Mouse (Mus musculus): ENCODE data around the gene Pigr. TPM values are rescaled to one million over a fixed set of nuclear protein-coding genes. Genes with fewer than 3 reads are reported as not detected.

The Pigr gene
- polyA plus RNA-seq, 1 experiment = 0.01 TPM

DNA sequence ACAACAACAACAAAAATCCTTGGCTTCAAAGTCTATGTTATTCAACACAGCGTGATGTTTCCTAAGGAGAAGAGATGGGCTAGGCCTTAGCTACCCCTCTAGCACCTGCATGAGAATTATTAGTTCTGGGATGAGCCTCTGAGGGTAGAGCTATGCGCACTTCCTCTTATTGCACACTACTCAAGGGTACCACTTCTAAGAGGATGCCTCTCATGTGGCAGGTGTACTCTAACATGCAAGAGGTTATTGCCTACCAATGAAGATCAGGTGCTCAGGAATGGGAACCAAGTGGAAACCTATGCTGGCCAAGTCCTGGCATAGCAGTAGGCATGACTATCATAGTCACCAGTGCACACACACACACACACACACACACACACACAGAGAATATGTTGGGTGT, 27.1 kb upstream of the Pigr start:
- Histone ChIP-seq H3K79me2 (ENCODE audit: control insufficient read depth, insufficient read depth) (no peaks in the 10 kb centered on the region), H3K4me3 (no peak overlapping the region), H3K36me3 (ENCODE audit: control insufficient read depth, insufficient read depth) (no peaks in the 10 kb centered on the region), H3ac (ENCODE audit: control insufficient read depth, insufficient read length) (no peak overlapping the region), H3K4me2 (ENCODE audit: low read depth) (no peak overlapping the region), H3K27me3 (ENCODE audit: control insufficient read depth, insufficient read depth, insufficient read length) (peaks cover 33% of the 10 kb centered on the region)
- TF ChIP-seq CEBPB (IDR thresholded peaks at IDR 0.05; ENCODE audit: insufficient read depth, poor library complexity, severe bottlenecking) (no peak), REST (IDR thresholded peaks at IDR 0.05; ENCODE audit: insufficient read depth, insufficient read length) (no peak), TCF12 (IDR thresholded peaks at IDR 0.05; ENCODE audit: insufficient read depth, poor library complexity, severe bottlenecking) (no peak), TCF3 (IDR thresholded peaks at IDR 0.05; ENCODE audit: insufficient read length, low read depth) (no peak), POLR2AphosphoS2 (IDR thresholded peaks at IDR 0.05; ENCODE audit: insufficient read length, low read depth) (no peak), MYOG (IDR thresholded peaks at IDR 0.05; ENCODE audit: control insufficient read depth in 1 of 3, insufficient read depth in 1 of 3, insufficient read length in 2 of 3, low read depth in 2 of 3) (no peak), USF1 (IDR thresholded peaks at IDR 0.05; ENCODE audit: low read depth) (no peak), POLR2A (IDR thresholded peaks at IDR 0.05; ENCODE audit: insufficient read length, low read depth) (no peak), E2F4 (IDR thresholded peaks at IDR 0.05; ENCODE audit: insufficient read depth) (no peak), MYOD1 (IDR thresholded peaks at IDR 0.05; ENCODE audit: control insufficient read depth in 1 of 3, insufficient read length in 2 of 3, low read depth in 2 of 3) (no peak), SRF (IDR thresholded peaks at IDR 0.05; ENCODE audit: control insufficient read depth, insufficient read length, low read depth) (no peak), MAX (IDR thresholded peaks at IDR 0.05; ENCODE audit: low read depth) (no peak)

DNA sequence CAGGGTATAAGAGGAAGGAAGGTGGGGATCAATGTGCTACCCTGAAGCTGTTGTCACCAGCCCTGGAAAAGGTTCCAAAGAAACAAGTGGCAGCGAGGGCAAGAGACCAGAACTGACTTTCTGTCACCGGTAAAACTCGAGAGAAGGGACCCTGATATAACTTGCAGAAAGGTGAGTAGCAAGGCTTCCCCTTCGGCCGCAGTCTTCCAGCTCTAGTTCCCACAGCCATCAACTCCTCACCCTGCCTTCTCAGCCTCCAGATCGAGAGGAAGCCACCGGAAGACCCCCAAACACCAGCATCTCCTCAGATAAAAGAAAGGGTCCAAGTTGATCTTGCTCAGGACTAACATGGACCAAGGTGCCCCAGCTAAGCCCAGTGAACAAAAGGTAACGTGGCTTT, 25.9 kb upstream of the Pigr start, which contains the start of gene Fcamr:
Gene Fcamr (plus strand): TSS at position 301 of the 400 bp plus-strand sequence.
- Histone ChIP-seq H3K4me2 (ENCODE audit: low read depth) (no peak within 1 kb of the TSS), H3K4me3 (no peak within 1 kb of the TSS), H3K36me3 (ENCODE audit: control insufficient read depth, insufficient read depth) (no peaks in the 10 kb centered on the region), H3K79me2 (ENCODE audit: control insufficient read depth, insufficient read depth) (no peaks in the 10 kb centered on the region), H3ac (ENCODE audit: control insufficient read depth, insufficient read length) (no peak within 1 kb of the TSS), H3K27me3 (ENCODE audit: control insufficient read depth, insufficient read depth, insufficient read length) (peaks cover 33% of the 10 kb centered on the region)
- TF ChIP-seq POLR2A (IDR thresholded peaks at IDR 0.05; ENCODE audit: insufficient read length, low read depth) (no peak), REST (IDR thresholded peaks at IDR 0.05; ENCODE audit: insufficient read depth, insufficient read length) (no peak), SRF (IDR thresholded peaks at IDR 0.05; ENCODE audit: control insufficient read depth, insufficient read length, low read depth) (no peak), E2F4 (IDR thresholded peaks at IDR 0.05; ENCODE audit: insufficient read depth) (no peak), MYOD1 (IDR thresholded peaks at IDR 0.05; ENCODE audit: control insufficient read depth in 1 of 3, insufficient read length in 2 of 3, low read depth in 2 of 3) (no peak), TCF3 (IDR thresholded peaks at IDR 0.05; ENCODE audit: insufficient read length, low read depth) (no peak), USF1 (IDR thresholded peaks at IDR 0.05; ENCODE audit: low read depth) (no peak), TCF12 (IDR thresholded peaks at IDR 0.05; ENCODE audit: insufficient read depth, poor library complexity, severe bottlenecking) (no peak), MYOG (IDR thresholded peaks at IDR 0.05; ENCODE audit: control insufficient read depth in 1 of 3, insufficient read depth in 1 of 3, insufficient read length in 2 of 3, low read depth in 2 of 3) (no peak), CEBPB (IDR thresholded peaks at IDR 0.05; ENCODE audit: insufficient read depth, poor library complexity, severe bottlenecking) (no peak), POLR2AphosphoS2 (IDR thresholded peaks at IDR 0.05; ENCODE audit: insufficient read length, low read depth) (no peak), MAX (IDR thresholded peaks at IDR 0.05; ENCODE audit: low read depth) (no peak)

DNA sequence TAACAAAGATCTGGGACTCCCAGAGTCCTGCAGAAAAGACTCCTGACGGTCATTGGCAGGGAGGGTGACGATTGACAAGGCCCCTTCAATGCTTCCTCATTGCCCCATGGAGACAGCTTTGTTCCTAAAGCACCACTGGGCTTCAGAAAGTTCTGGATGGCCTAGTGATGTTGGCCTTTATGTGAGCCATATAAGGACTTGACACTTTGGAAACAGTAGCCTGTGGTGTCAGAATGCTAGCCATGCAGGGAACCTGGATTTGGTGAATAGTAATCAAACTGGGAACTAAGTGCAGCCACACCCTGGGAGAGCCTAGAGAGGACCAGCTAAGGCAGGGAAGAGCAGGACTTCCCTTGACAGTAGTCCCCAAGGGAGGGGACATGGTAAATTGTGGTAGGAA, 25.0 kb upstream of the Pigr start:
- H3K27me3 ChIP-seq (ENCODE audit: control insufficient read depth, insufficient read depth, insufficient read length) = peaks cover 33% of the 10 kb centered on the region
- TF ChIP-seq TCF12 (IDR thresholded peaks at IDR 0.05; ENCODE audit: insufficient read depth, poor library complexity, severe bottlenecking) (no peak), USF1 (IDR thresholded peaks at IDR 0.05; ENCODE audit: low read depth) (no peak), MAX (IDR thresholded peaks at IDR 0.05; ENCODE audit: low read depth) (no peak), CEBPB (IDR thresholded peaks at IDR 0.05; ENCODE audit: insufficient read depth, poor library complexity, severe bottlenecking) (no peak), MYOG (IDR thresholded peaks at IDR 0.05; ENCODE audit: control insufficient read depth in 1 of 3, insufficient read depth in 1 of 3, insufficient read length in 2 of 3, low read depth in 2 of 3) (no peak), MYOD1 (IDR thresholded peaks at IDR 0.05; ENCODE audit: control insufficient read depth in 1 of 3, insufficient read length in 2 of 3, low read depth in 2 of 3) (no peak), POLR2AphosphoS2 (IDR thresholded peaks at IDR 0.05; ENCODE audit: insufficient read length, low read depth) (no peak), REST (IDR thresholded peaks at IDR 0.05; ENCODE audit: insufficient read depth, insufficient read length) (no peak), TCF3 (IDR thresholded peaks at IDR 0.05; ENCODE audit: insufficient read length, low read depth) (no peak), SRF (IDR thresholded peaks at IDR 0.05; ENCODE audit: control insufficient read depth, insufficient read length, low read depth) (no peak), E2F4 (IDR thresholded peaks at IDR 0.05; ENCODE audit: insufficient read depth) (no peak), POLR2A (IDR thresholded peaks at IDR 0.05; ENCODE audit: insufficient read length, low read depth) (no peak)

DNA sequence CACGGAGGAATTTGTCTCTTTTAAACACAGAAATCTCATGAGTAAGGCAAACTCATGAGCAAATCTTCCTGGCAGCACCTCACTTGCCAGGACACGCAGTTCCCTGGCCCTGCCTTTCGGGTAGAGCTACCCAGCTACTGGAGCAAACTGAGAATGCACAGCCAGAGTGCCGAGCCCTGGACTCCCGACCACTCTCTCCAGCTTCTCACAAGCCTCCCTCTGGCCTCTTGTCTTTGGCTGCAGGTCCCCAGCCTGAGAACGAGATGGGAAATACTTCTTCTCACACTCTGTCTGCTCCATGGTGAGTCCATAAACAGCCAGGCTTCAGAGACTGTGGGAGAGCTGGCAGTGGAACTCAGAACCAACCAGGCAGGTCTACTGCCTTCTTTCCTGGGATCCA, 23.5 kb upstream of the Pigr start:
- Histone ChIP-seq H3K79me2 (ENCODE audit: control insufficient read depth, insufficient read depth) (no peaks in the 10 kb centered on the region), H3ac (ENCODE audit: control insufficient read depth, insufficient read length) (no peak overlapping the region), H3K27me3 (ENCODE audit: control insufficient read depth, insufficient read depth, insufficient read length) (peaks cover 31% of the 10 kb centered on the region), H3K4me3 (no peak overlapping the region), H3K4me2 (ENCODE audit: low read depth) (no peak overlapping the region), H3K36me3 (ENCODE audit: control insufficient read depth, insufficient read depth) (no peaks in the 10 kb centered on the region)
- no peak for TF ChIP-seq MYOG (IDR thresholded peaks at IDR 0.05; ENCODE audit: control insufficient read depth in 1 of 3, insufficient read depth in 1 of 3, insufficient read length in 2 of 3, low read depth in 2 of 3)
- no peak for TF ChIP-seq MAX (IDR thresholded peaks at IDR 0.05; ENCODE audit: low read depth)
- no peak for TF ChIP-seq SRF (IDR thresholded peaks at IDR 0.05; ENCODE audit: control insufficient read depth, insufficient read length, low read depth)
- TF ChIP-seq USF1 (IDR thresholded peaks at IDR 0.05; ENCODE audit: low read depth) = no peak
- no peak for TF ChIP-seq POLR2AphosphoS2 (IDR thresholded peaks at IDR 0.05; ENCODE audit: insufficient read length, low read depth)
- TF ChIP-seq TCF12 (IDR thresholded peaks at IDR 0.05; ENCODE audit: insufficient read depth, poor library complexity, severe bottlenecking) = no peak
- TF ChIP-seq TCF3 (IDR thresholded peaks at IDR 0.05; ENCODE audit: insufficient read length, low read depth) = no peak

More for the DNA sequence above, 25.0 kb upstream of the Pigr start:
- Histone ChIP-seq H3ac (ENCODE audit: control insufficient read depth, insufficient read length) (no peak overlapping the region), H3K4me2 (ENCODE audit: low read depth) (no peak overlapping the region), H3K36me3 (ENCODE audit: control insufficient read depth, insufficient read depth) (no peaks in the 10 kb centered on the region), H3K4me3 (no peak overlapping the region), H3K79me2 (ENCODE audit: control insufficient read depth, insufficient read depth) (no peaks in the 10 kb centered on the region)

Data from myocyte (in vitro differentiated cells).